Mouse (Mus musculus): ENCODE results near the gene Ptprd. TPM values are rescaled to one million over a fixed set of nuclear protein-coding genes. Genes with fewer than 3 reads are reported as not detected.
A peak's percentile ranks its signal among the peaks of the same experiment; 100 is the strongest.

The Ptprd gene
- polyA plus RNA-seq, 1 experiment from 2014 or later, result 21.0 TPM

DNA sequence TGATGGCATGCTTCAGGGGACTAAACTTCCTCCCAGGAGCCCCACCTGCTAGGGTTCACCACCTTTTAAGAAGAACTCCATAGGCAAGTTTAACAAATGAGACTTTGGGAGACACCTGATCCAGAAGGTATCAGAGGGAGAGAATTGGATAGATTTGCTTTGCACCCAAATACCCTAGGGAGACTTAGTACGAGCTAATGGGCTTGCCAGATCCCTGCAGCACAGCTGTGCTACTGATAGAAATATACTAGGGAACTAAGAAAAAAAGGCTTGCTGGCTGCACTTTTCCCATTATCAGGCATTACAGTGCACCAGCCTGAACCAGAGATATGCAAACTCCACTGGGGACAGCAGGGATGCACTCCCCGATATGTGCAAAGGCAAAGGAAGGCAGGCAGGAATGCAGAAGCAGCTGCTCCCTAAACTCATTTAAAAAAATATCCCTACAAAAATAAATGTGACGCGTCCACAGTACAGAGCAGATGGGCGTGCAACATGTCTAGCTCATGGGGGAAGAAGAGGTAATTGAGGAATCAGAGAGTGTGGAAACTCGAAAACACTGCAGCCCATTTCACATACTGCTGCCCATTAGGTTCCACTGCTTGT, 1831.3 kb downstream of the Ptprd start:
- Histone ChIP-seq H3K27ac (replicated peaks; ENCODE audit: low read depth, low read length) (no peak overlapping the region), H3K4me1 (ENCODE audit: control insufficient read depth, insufficient read depth, low read length) (no peaks in the 10 kb centered on the region), H3K9ac (ENCODE audit: low read length) (no peak overlapping the region), H3K9me3 (ENCODE audit: control insufficient read depth, low read length) (no peaks in the 10 kb centered on the region), H3K4me2 (ENCODE audit: low read depth, severe bottlenecking) (no peak overlapping the region), H3K4me3 (ENCODE audit: low read depth, low read length) (no peak overlapping the region), H3K27me3 (ENCODE audit: control insufficient read depth, insufficient read depth, low read length) (no peaks in the 10 kb centered on the region), H3K36me3 (ENCODE audit: control insufficient read depth, insufficient read depth, low read length) (no peaks in the 10 kb centered on the region)
- DNase-seq (ENCODE audit: low spot score) (no peak), ATAC-seq (ENCODE audit: insufficient number of reproducible peaks, low FRiP score, low TSS enrichment, low read depth) (no peak)
- 89% methylated on average over 6 of the region's 6 CpGs for WGBS

DNA sequence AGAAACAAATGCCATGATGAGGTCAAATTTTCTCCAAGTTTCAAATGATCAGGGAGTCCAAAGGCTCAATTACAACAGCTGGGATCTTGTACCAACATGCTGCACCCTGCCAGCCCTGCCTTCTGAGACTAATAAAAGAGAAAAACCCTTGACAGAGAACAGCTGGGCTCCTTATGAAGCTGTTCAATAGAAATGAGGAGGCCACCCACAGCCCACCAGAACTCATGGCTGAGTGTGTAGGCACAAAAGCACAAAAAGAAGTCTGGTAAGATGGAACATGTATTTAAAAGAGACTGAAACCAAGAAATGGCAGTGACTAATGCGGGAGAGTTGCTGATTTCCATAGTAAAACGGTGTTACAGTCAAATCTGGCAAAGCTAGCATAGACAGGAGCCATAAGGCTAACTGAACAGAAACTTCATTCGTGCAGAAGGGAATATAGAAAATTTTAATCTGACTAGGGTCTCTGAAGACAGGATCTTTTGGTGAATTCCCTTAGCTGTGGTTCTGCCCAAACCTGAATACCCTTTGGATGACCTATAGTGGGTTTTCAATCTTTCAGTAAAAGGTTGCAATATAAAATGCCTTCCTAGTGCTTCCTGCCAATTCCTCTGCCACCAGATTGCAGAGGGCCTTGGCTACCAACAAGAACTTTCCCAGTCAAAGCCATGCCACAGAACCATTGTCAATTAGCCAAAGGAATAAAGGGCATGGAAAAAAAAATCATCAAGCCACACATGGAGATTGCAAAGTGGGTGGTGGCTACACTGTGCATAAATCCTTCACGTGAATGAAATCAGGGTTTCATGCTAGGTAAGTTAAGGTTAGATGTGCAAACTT, 1841.5 kb downstream of the Ptprd start:
- H3K4me2 ChIP-seq (ENCODE audit: low read depth, severe bottlenecking), result no peak overlapping the region
- no peak overlapping the region for H3K4me3 ChIP-seq (ENCODE audit: low read depth, low read length)
- DNase-seq (ENCODE audit: low spot score) (peak; percentile 62), ATAC-seq (ENCODE audit: insufficient number of reproducible peaks, low FRiP score, low TSS enrichment, low read depth) (no peak; the same call in 1 of the 2 replicates)
- peaks cover 18% of the 10 kb centered on the region for H3K4me1 ChIP-seq (ENCODE audit: control insufficient read depth, insufficient read depth, low read length)
- no peak overlapping the region for H3K9ac ChIP-seq (ENCODE audit: low read length)
- 40% methylated on average over 4 of the region's 4 CpGs for WGBS
- no peaks in the 10 kb centered on the region for H3K27me3 ChIP-seq (ENCODE audit: control insufficient read depth, insufficient read depth, low read length)
- H3K9me3 ChIP-seq (ENCODE audit: control insufficient read depth, low read length), result no peaks in the 10 kb centered on the region
- no peaks in the 10 kb centered on the region for H3K36me3 ChIP-seq (ENCODE audit: control insufficient read depth, insufficient read depth, low read length)
- peak overlapping the region; percentile 43; the same call in 1 of the 2 replicates for H3K27ac ChIP-seq (replicated peaks; ENCODE audit: low read depth, low read length)

DNA sequence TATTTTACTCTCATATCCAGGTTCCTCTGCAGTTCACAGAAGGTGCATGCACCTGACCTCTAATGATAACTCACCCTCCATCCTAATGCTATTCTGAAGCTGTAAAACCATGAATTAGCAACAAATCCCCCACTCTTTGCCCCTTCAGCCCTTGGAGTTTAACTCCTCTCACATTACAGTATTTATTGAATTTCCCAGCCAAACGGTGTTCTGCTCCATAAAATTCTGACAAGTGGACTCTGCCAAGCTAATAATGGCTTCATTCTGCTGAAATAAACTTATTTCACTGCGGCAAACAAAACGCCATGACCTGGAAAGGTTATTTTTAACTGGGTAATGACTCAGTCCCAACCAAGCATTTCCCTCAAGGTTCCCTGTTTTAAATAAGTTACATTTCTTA, 1842.7 kb downstream of the Ptprd start:
- Histone ChIP-seq H3K9ac (ENCODE audit: low read length) (no peak overlapping the region), H3K27me3 (ENCODE audit: control insufficient read depth, insufficient read depth, low read length) (no peaks in the 10 kb centered on the region), H3K27ac (replicated peaks; ENCODE audit: low read depth, low read length) (no peak overlapping the region), H3K4me2 (ENCODE audit: low read depth, severe bottlenecking) (no peak overlapping the region), H3K9me3 (ENCODE audit: control insufficient read depth, low read length) (no peaks in the 10 kb centered on the region), H3K4me3 (ENCODE audit: low read depth, low read length) (no peak overlapping the region), H3K4me1 (ENCODE audit: control insufficient read depth, insufficient read depth, low read length) (peaks cover 20% of the 10 kb centered on the region), H3K36me3 (ENCODE audit: control insufficient read depth, insufficient read depth, low read length) (no peaks in the 10 kb centered on the region)
- ATAC-seq (ENCODE audit: insufficient number of reproducible peaks, low FRiP score, low TSS enrichment, low read depth) (peak; percentile 47; the same call in 1 of the 2 replicates), DNase-seq (ENCODE audit: low spot score) (no peak)
- 19% methylated on average over 3 of the region's 3 CpGs for WGBS

DNA sequence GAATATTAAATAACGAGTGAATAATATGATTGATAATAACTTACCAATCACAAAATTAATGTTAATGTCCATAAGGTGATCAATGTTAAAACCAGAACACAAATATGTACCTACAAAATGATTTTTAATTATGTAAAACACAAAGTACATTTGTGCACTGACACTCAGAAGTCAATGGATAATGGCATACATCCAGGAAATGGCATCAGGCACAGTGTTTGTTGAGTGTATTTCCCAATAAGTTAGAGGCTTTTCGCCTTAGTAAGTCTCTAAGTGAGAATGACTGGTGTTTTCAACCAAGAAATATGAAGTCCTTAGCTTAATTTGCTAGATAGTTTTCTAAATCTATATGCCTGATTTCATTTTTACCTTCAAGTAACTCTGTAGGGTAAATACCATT, 1843.5 kb downstream of the Ptprd start:
- ATAC-seq (ENCODE audit: insufficient number of reproducible peaks, low FRiP score, low TSS enrichment, low read depth) (no peak), DNase-seq (ENCODE audit: low spot score) (no peak)
- peaks cover 20% of the 10 kb centered on the region for H3K4me1 ChIP-seq (ENCODE audit: control insufficient read depth, insufficient read depth, low read length)

DNA sequence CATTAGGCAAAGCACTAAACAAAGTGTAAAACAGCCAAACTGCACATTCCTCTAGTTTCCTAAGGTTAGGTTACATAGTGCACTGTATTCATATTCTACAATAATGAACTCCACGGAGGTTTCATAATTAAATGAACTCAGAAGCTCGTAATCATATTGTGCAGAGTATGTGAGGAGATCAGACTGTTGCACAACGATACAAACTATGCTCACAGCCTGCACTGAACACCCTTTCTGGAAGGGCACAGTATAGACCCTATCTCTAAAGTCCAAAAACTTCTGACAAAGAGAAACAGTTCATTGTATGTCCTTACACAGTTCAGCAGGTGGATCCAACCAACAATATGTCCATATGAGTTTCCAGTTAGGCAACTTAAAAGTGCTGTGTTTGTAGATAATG, 1844.5 kb downstream of the Ptprd start:
- Histone ChIP-seq H3K4me3 (ENCODE audit: low read depth, low read length) (no peak overlapping the region), H3K4me2 (ENCODE audit: low read depth, severe bottlenecking) (no peak overlapping the region), H3K27ac (replicated peaks; ENCODE audit: low read depth, low read length) (no peak overlapping the region), H3K9me3 (ENCODE audit: control insufficient read depth, low read length) (no peaks in the 10 kb centered on the region), H3K9ac (ENCODE audit: low read length) (no peak overlapping the region), H3K4me1 (ENCODE audit: control insufficient read depth, insufficient read depth, low read length) (peaks cover 20% of the 10 kb centered on the region), H3K27me3 (ENCODE audit: control insufficient read depth, insufficient read depth, low read length) (no peaks in the 10 kb centered on the region), H3K36me3 (ENCODE audit: control insufficient read depth, insufficient read depth, low read length) (no peaks in the 10 kb centered on the region)
- ATAC-seq (ENCODE audit: insufficient number of reproducible peaks, low FRiP score, low TSS enrichment, low read depth), result no peak
- no peak for DNase-seq (ENCODE audit: low spot score)
- 78% methylated on average over 3 of the region's 3 CpGs for WGBS

More for the DNA sequence above, 1843.5 kb downstream of the Ptprd start:
- no peak overlapping the region for H3K4me3 ChIP-seq (ENCODE audit: low read depth, low read length)
- no peak overlapping the region for H3K9ac ChIP-seq (ENCODE audit: low read length)
- H3K9me3 ChIP-seq (ENCODE audit: control insufficient read depth, low read length), result no peaks in the 10 kb centered on the region
- 91% methylated on average over 2 of the region's 2 CpGs for WGBS
- H3K27me3 ChIP-seq (ENCODE audit: control insufficient read depth, insufficient read depth, low read length), result no peaks in the 10 kb centered on the region
- no peak overlapping the region for H3K4me2 ChIP-seq (ENCODE audit: low read depth, severe bottlenecking)
- no peak overlapping the region for H3K27ac ChIP-seq (replicated peaks; ENCODE audit: low read depth, low read length)
- H3K36me3 ChIP-seq (ENCODE audit: control insufficient read depth, insufficient read depth, low read length), result no peaks in the 10 kb centered on the region

DNA sequence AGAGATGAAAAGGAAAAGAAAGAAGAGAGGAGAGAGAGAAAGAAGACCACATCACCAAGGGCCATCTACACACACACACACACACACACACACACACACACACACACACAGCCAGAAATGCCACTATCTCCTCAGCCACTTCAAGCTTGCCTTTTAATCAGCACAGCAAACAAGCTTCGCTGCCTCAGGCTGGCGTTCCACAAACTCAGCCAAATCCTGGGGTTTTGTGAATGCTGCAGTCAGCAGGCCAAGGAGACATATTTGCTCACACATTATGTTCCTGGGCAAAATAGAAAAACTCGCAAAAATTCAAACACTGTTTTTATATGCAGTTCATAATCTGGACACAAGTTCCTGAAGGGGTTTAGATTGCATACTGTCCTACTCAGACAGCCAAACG, 1845.9 kb downstream of the Ptprd start:
- H3K9ac ChIP-seq (ENCODE audit: low read length), result no peak overlapping the region
- no peaks in the 10 kb centered on the region for H3K36me3 ChIP-seq (ENCODE audit: control insufficient read depth, insufficient read depth, low read length)
- H3K9me3 ChIP-seq (ENCODE audit: control insufficient read depth, low read length), result no peaks in the 10 kb centered on the region
- no peak for ATAC-seq (ENCODE audit: insufficient number of reproducible peaks, low FRiP score, low TSS enrichment, low read depth)
- no peak overlapping the region for H3K27ac ChIP-seq (replicated peaks; ENCODE audit: low read depth, low read length)
- WGBS, result 65% methylated on average over 4 of the region's 4 CpGs
- peaks cover 20% of the 10 kb centered on the region for H3K4me1 ChIP-seq (ENCODE audit: control insufficient read depth, insufficient read depth, low read length)
- no peak overlapping the region for H3K4me3 ChIP-seq (ENCODE audit: low read depth, low read length)
- DNase-seq (ENCODE audit: low spot score), result no peak
- H3K27me3 ChIP-seq (ENCODE audit: control insufficient read depth, insufficient read depth, low read length), result no peaks in the 10 kb centered on the region
- H3K4me2 ChIP-seq (ENCODE audit: low read depth, severe bottlenecking), result no peak overlapping the region

DNA sequence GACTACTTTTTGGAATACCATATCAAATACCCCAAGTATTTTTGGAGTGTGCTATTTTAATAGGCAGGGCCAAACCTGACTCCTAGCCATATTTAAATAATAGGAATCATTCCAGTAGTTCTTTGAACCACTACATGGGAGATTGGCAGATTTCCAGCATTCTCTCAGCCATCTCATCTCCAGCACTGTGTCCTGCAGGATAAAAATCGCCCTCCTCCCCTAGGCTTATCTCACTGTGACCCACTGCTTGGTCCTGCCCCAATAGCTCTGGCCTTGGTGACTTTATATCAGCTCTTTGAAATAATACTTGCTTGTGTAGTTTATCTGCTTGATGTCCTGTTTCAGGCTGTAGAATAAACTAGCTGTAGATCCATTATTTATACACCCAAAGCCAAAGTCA, 1850.2 kb downstream of the Ptprd start:
- Histone ChIP-seq H3K27me3 (ENCODE audit: control insufficient read depth, insufficient read depth, low read length) (no peaks in the 10 kb centered on the region), H3K36me3 (ENCODE audit: control insufficient read depth, insufficient read depth, low read length) (no peaks in the 10 kb centered on the region), H3K4me2 (ENCODE audit: low read depth, severe bottlenecking) (no peak overlapping the region), H3K9ac (ENCODE audit: low read length) (no peak overlapping the region), H3K27ac (replicated peaks; ENCODE audit: low read depth, low read length) (no peak overlapping the region), H3K4me1 (ENCODE audit: control insufficient read depth, insufficient read depth, low read length) (peaks cover 2% of the 10 kb centered on the region; the same call in 1 of the 2 replicates), H3K4me3 (ENCODE audit: low read depth, low read length) (no peak overlapping the region), H3K9me3 (ENCODE audit: control insufficient read depth, low read length) (no peaks in the 10 kb centered on the region)
- DNase-seq (ENCODE audit: low spot score), result no peak
- ATAC-seq (ENCODE audit: insufficient number of reproducible peaks, low FRiP score, low TSS enrichment, low read depth), result no peak
- 83% methylated on average over 1 of the region's 1 CpGs for WGBS

DNA sequence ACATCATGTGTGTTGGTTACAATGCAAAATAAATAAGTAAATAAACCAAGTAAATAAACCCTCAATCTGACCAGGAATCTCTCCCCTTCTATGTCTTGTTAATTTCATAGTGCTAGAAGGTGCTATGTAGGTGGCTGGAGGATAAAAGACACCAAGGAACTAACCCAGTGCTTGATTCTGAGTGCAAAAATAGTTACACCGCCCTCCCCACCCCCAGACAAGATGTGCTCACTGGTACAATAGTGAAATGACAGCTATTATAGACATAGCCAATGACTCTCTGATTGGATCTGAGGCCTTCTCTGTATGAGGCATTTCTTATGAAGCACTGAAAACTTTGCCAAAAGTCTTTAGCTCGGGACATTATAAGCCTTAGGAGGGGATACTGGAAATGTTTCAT, 1857.6 kb downstream of the Ptprd start:
- H3K9ac ChIP-seq (ENCODE audit: low read length), result no peak overlapping the region
- H3K9me3 ChIP-seq (ENCODE audit: control insufficient read depth, low read length), result no peaks in the 10 kb centered on the region
- WGBS, result 88% methylated on average over 2 of the region's 2 CpGs
- H3K4me2 ChIP-seq (ENCODE audit: low read depth, severe bottlenecking), result no peak overlapping the region
- no peak overlapping the region for H3K4me3 ChIP-seq (ENCODE audit: low read depth, low read length)
- H3K36me3 ChIP-seq (ENCODE audit: control insufficient read depth, insufficient read depth, low read length), result no peaks in the 10 kb centered on the region
- H3K27ac ChIP-seq (replicated peaks; ENCODE audit: low read depth, low read length), result no peak overlapping the region
- H3K27me3 ChIP-seq (ENCODE audit: control insufficient read depth, insufficient read depth, low read length), result no peaks in the 10 kb centered on the region
- ATAC-seq (ENCODE audit: insufficient number of reproducible peaks, low FRiP score, low TSS enrichment, low read depth) (no peak), DNase-seq (ENCODE audit: low spot score) (no peak)
- H3K4me1 ChIP-seq (ENCODE audit: control insufficient read depth, insufficient read depth, low read length), result peaks cover 17% of the 10 kb centered on the region
